Mouse (Mus musculus): ENCODE results near the gene Rgl2. TPM values are rescaled to one million over a fixed set of nuclear protein-coding genes. Genes with fewer than 3 reads are reported as not detected.
"Not testable (repeated sequence)": the region's sequence is repeated elsewhere in the genome, so short reads cannot be mapped to it uniquely, and the experiment has no call there.

Gene Rgl2
- polyA plus RNA-seq, 1 experiment from 2014 or later, result 29.2 TPM

GRCm38 (mm10) chr17:33899642-33900041 is 29.7 kb upstream of the Rgl2 start:
- H3K4me3 ChIP-seq (replicated peaks), result no peak overlapping the region
- no peaks in the 10 kb centered on the region for H3K4me1 ChIP-seq (replicated peaks)
- H3K9me3 ChIP-seq, result no peaks in the 10 kb centered on the region
- ATAC-seq, result no peak
- no peak overlapping the region for H3K4me2 ChIP-seq (replicated peaks)
- 89% methylated on average over 4 of the region's 4 CpGs for whole genome bisulfite sequencing
- no peaks in the 10 kb centered on the region for H3K27me3 ChIP-seq (replicated peaks)
- no peaks in the 10 kb centered on the region for H3K36me3 ChIP-seq
- no peak overlapping the region for H3K9ac ChIP-seq
- H3K27ac ChIP-seq, result no peak overlapping the region

- Histone ChIP-seq H3K36me3 (no peaks in the 10 kb centered on the region), H3K27ac (no peak overlapping the region), H3K4me1 (replicated peaks) (no peaks in the 10 kb centered on the region), H3K27me3 (replicated peaks) (no peaks in the 10 kb centered on the region), H3K4me2 (replicated peaks) (no peak overlapping the region), H3K9ac (no peak overlapping the region), H3K4me3 (replicated peaks) (no peak overlapping the region), H3K9me3 (no peaks in the 10 kb centered on the region)
- 47% methylated on average over 7 of the region's 7 CpGs for WGBS
- ATAC-seq, result peak; percentile 26; the same call in 1 of the 2 replicates
These were observed 28.9 kb upstream of the Rgl2 start for GRCm38 (mm10) chr17:33900281-33900988.

GRCm38 (mm10) chr17:33900989-33901314 is 28.4 kb upstream of the Rgl2 start:
- Histone ChIP-seq H3K27ac (no peak overlapping the region), H3K4me3 (replicated peaks) (no peak overlapping the region), H3K27me3 (replicated peaks) (no peaks in the 10 kb centered on the region), H3K4me1 (replicated peaks) (no peaks in the 10 kb centered on the region), H3K9ac (no peak overlapping the region), H3K4me2 (replicated peaks) (no peak overlapping the region), H3K9me3 (no peaks in the 10 kb centered on the region), H3K36me3 (no peaks in the 10 kb centered on the region)
- 70% methylated on average over 4 of the region's 4 CpGs for WGBS
- no peak for ATAC-seq

GRCm38 (mm10) chr17:33901653-33902052 is 27.7 kb upstream of the Rgl2 start:
- no peaks in the 10 kb centered on the region for H3K36me3 ChIP-seq
- H3K4me3 ChIP-seq (replicated peaks), result no peak overlapping the region
- no peaks in the 10 kb centered on the region for H3K9me3 ChIP-seq
- H3K27me3 ChIP-seq (replicated peaks), result no peaks in the 10 kb centered on the region
- no peak for ATAC-seq
- H3K9ac ChIP-seq, result no peak overlapping the region
- H3K4me1 ChIP-seq (replicated peaks), result no peaks in the 10 kb centered on the region
- 55% methylated on average over 4 of the region's 4 CpGs for WGBS
- H3K27ac ChIP-seq, result no peak overlapping the region
- no peak overlapping the region for H3K4me2 ChIP-seq (replicated peaks)

GRCm38 (mm10) chr17:33902079-33902478 is 27.3 kb upstream of the Rgl2 start:
- Histone ChIP-seq H3K4me1 (replicated peaks) (no peaks in the 10 kb centered on the region), H3K9me3 (no peaks in the 10 kb centered on the region), H3K9ac (no peak overlapping the region), H3K27ac (no peak overlapping the region), H3K4me3 (replicated peaks) (no peak overlapping the region), H3K4me2 (replicated peaks) (no peak overlapping the region), H3K27me3 (replicated peaks) (no peaks in the 10 kb centered on the region), H3K36me3 (no peaks in the 10 kb centered on the region)
- WGBS, result 26% methylated on average over 4 of the region's 4 CpGs
- no peak for ATAC-seq

GRCm38 (mm10) chr17:33902491-33902890 is 26.9 kb upstream of the Rgl2 start:
- ATAC-seq, result no peak
- 81% methylated on average over 7 of the region's 7 CpGs for WGBS
- no peaks in the 10 kb centered on the region for H3K27me3 ChIP-seq (replicated peaks)
- H3K36me3 ChIP-seq, result no peaks in the 10 kb centered on the region
- no peak overlapping the region for H3K9ac ChIP-seq
- no peaks in the 10 kb centered on the region for H3K9me3 ChIP-seq
- H3K4me1 ChIP-seq (replicated peaks), result no peaks in the 10 kb centered on the region
- H3K4me3 ChIP-seq (replicated peaks), result no peak overlapping the region
- H3K4me2 ChIP-seq (replicated peaks), result no peak overlapping the region
- no peak overlapping the region for H3K27ac ChIP-seq

GRCm38 (mm10) chr17:33903911-33904651 is 25.3 kb upstream of the Rgl2 start:
- H3K27me3 ChIP-seq (replicated peaks); H3K4me3 ChIP-seq (replicated peaks); H3K36me3 ChIP-seq; H3K4me1 ChIP-seq (replicated peaks); H3K27ac ChIP-seq; H3K9ac ChIP-seq; H3K4me2 ChIP-seq (replicated peaks); ATAC-seq; H3K9me3 ChIP-seq: not testable (repeated sequence)
- WGBS, result 72% methylated on average over 6 of the region's 6 CpGs

- not testable (repeated sequence) for H3K4me2 ChIP-seq (replicated peaks); H3K9me3 ChIP-seq; H3K27me3 ChIP-seq (replicated peaks); H3K4me3 ChIP-seq (replicated peaks); H3K27ac ChIP-seq; ATAC-seq; H3K9ac ChIP-seq; H3K4me1 ChIP-seq (replicated peaks); H3K36me3 ChIP-seq
- WGBS, result 36% methylated on average over 3 of the region's 4 CpGs
These were observed 24.5 kb upstream of the Rgl2 start, which contains the start of gene Platr17 for GRCm38 (mm10) chr17:33904835-33905234. TSS of gene Platr17 (plus strand) at chr17:33905135.

- Histone ChIP-seq H3K9me3 (no peaks in the 10 kb centered on the region), H3K4me2 (replicated peaks) (peak overlapping the region; percentile 88), H3K27me3 (replicated peaks) (no peaks in the 10 kb centered on the region), H3K36me3 (peaks cover 22% of the 10 kb centered on the region), H3K4me1 (replicated peaks) (peaks cover 20% of the 10 kb centered on the region), H3K27ac (peak overlapping the region; percentile 92), H3K4me3 (replicated peaks) (peak overlapping the region; percentile 85), H3K9ac (peak overlapping the region; percentile 54)
- WGBS, result under 1% methylated on average over 44 of the region's 44 CpGs
- peak; percentile 73 for ATAC-seq
These were observed 20.8 kb upstream of the Rgl2 start for GRCm38 (mm10) chr17:33908331-33909076.

- H3K27ac ChIP-seq, result peak within 1 kb of the TSS; percentile 92
- peak within 1 kb of the TSS; percentile 88 for H3K4me2 ChIP-seq (replicated peaks)
- peaks cover 30% of the 10 kb centered on the region for H3K36me3 ChIP-seq
- peak within 1 kb of the TSS; percentile 85 for H3K4me3 ChIP-seq (replicated peaks)
- H3K9ac ChIP-seq, result peak within 1 kb of the TSS; percentile 92
- H3K4me1 ChIP-seq (replicated peaks), result peaks cover 20% of the 10 kb centered on the region
- peak; percentile 97 for ATAC-seq
- no peaks in the 10 kb centered on the region for H3K9me3 ChIP-seq
- H3K27me3 ChIP-seq (replicated peaks), result no peaks in the 10 kb centered on the region
- WGBS, result under 1% methylated on average over 68 of the region's 68 CpGs
These were observed 20.1 kb upstream of the Rgl2 start, which contains the start of gene Daxx for GRCm38 (mm10) chr17:33909077-33909868. TSS of gene Daxx (plus strand) at chr17:33909414.

- H3K9me3 ChIP-seq, result no peaks in the 10 kb centered on the region
- peaks cover 32% of the 10 kb centered on the region for H3K36me3 ChIP-seq
- 0% methylated on average over 14 of the region's 14 CpGs for WGBS
- H3K4me2 ChIP-seq (replicated peaks), result peak overlapping the region; percentile 88
- peaks cover 23% of the 10 kb centered on the region for H3K4me1 ChIP-seq (replicated peaks)
- peak overlapping the region; percentile 92 for H3K27ac ChIP-seq
- peak overlapping the region; percentile 92 for H3K9ac ChIP-seq
- ATAC-seq, result peak; percentile 1; the same call in 1 of the 2 replicates
- no peaks in the 10 kb centered on the region for H3K27me3 ChIP-seq (replicated peaks)
- peak overlapping the region; percentile 85 for H3K4me3 ChIP-seq (replicated peaks)
These were observed 19.5 kb upstream of the Rgl2 start for GRCm38 (mm10) chr17:33909869-33910250.
